Mouse (Mus musculus) bone marrow, adult 2 months (tissue): ENCODE results near the gene Tmem88.

Source experiments
- CTCF ChIP-seq: fragments of 200-500 bp; IDR thresholded peaks from 2 replicates; pipeline ENCODE4 v1.5.1; 2011; ENCODE audit warnings: low read length, control low read depth; ENCODE audit not compliant: control insufficient read depth, insufficient read depth
- POLR2A ChIP-seq: fragments of 200-500 bp; IDR thresholded peaks from 2 replicates; pipeline ENCODE4 v1.6.1; 2011; ENCODE audit warnings: low read depth, mild to moderate bottlenecking, control low read depth, low read length, borderline replicate concordance; ENCODE audit not compliant: control insufficient read depth

- TF ChIP-seq POLR2A: no peak
- no peak for TF ChIP-seq CTCF
Measured at GRCm38 (mm10) chr11:69372056-69372779, 25.8 kb downstream of the Tmem88 start.
